Mouse (Mus musculus): ENCODE data around the gene Ppp2r3a.

DNA sequence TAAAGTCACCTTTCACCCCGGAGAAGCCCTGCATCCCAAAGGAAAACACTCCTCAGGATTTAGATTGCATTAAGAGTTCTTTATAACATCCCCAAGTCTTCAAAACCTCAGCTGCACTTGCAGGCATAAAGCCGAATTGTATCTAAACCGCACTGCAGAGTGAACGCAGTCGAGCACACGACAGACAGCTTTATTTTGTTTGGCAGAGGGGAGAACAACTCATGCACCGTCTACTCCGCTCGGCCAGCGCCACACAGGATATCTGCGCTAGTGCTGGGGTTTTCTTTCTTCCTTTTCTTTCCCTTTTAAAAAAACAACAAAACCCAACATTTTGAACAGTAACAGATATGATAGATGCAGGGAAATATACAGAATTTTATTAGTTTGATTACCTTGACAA, 146.7 kb downstream of the Ppp2r3a start:
- TF ChIP-seq POLR2A (IDR thresholded peaks at IDR 0.05; ENCODE audit: control insufficient read depth in 1 of 2, insufficient read depth in 1 of 2, low read depth in 1 of 2, low read length in 2 of 2, poor library complexity in 1 of 2), result no peak
- TF ChIP-seq MEF2A (IDR thresholded peaks at IDR 0.05; ENCODE audit: extremely low read depth, insufficient replicate concordance, low read depth, low read length, poor library complexity, severe bottlenecking), result no peak
- no peak for TF ChIP-seq POLR2AphosphoS2 (IDR thresholded peaks at IDR 0.05; ENCODE audit: low read length)
- TF ChIP-seq TBP (IDR thresholded peaks at IDR 0.05; ENCODE audit: low read depth, low read length), result no peak
- no peak for TF ChIP-seq ELF1 (IDR thresholded peaks at IDR 0.05; ENCODE audit: low read depth, low read length)
- no peak for TF ChIP-seq CTCF (IDR thresholded peaks at IDR 0.05 in 2 of 3, conservative IDR thresholded peaks at IDR 0.05 in 1 of 3; ENCODE audit: control insufficient read depth in 1 of 3, insufficient read depth in 1 of 3, low read depth in 2 of 3, low read length in 3 of 3, poor library complexity in 1 of 3, severe bottlenecking in 1 of 3)
- TF ChIP-seq ZMIZ1 (IDR thresholded peaks at IDR 0.05; ENCODE audit: low read depth, low read length), result no peak
